Mouse (Mus musculus) intestine, postnatal 0 days (tissue): ENCODE data around the gene Ccer2. TPM values are rescaled to one million over a fixed set of nuclear protein-coding genes. Genes with fewer than 3 reads are reported as not detected.

Source experiments
- ATAC-seq: fragments of 200-750 bp; cut with Nextera tagmentation; 2 replicates; pipeline ENCODE4 v1.8.0; 2017; ENCODE audit warnings: mild to moderate bottlenecking, moderate TSS enrichment, moderate library complexity
- H3K27ac ChIP-seq: fragments of 300-500 bp; sonication (generic); 2 replicates; pipeline ENCODE4 v1.5.1; 2014; ENCODE audit warnings: mild to moderate bottlenecking, low read depth, low read length, moderate library complexity
- H3K27me3 ChIP-seq: fragments of 300-500 bp; sonication (generic); replicated peaks from 2 replicates; pipeline ENCODE4 v1.6.1; 2014; ENCODE audit warnings: low read length, mixed read lengths; ENCODE audit not compliant: control insufficient read depth, insufficient read depth
- H3K36me3 ChIP-seq: fragments of 300-500 bp; sonication (generic); 2 replicates; pipeline ENCODE4 v1.6.1; 2014; ENCODE audit warnings: mild to moderate bottlenecking, moderate library complexity; ENCODE audit not compliant: control insufficient read depth, insufficient read depth
- H3K4me1 ChIP-seq: fragments of 300-500 bp; sonication (generic); replicated peaks from 2 replicates; pipeline ENCODE4 v1.6.1; 2014; ENCODE audit warnings: antibody characterized with exemption, low read length, mixed read lengths; ENCODE audit not compliant: control insufficient read depth, insufficient read depth
- H3K4me2 ChIP-seq: fragments of 300-500 bp; sonication (generic); replicated peaks from 2 replicates; pipeline ENCODE4 v1.6.1; 2014; ENCODE audit warnings: low read depth, mild to moderate bottlenecking, moderate library complexity
- H3K4me3 ChIP-seq: fragments of 300-500 bp; sonication (generic); 2 replicates; pipeline ENCODE4 v1.5.1; 2014; ENCODE audit warnings: low read depth, low read length
- H3K9ac ChIP-seq: fragments of 300-500 bp; sonication (generic); 2 replicates; pipeline ENCODE4 v1.6.1; 2014; ENCODE audit warnings: mild to moderate bottlenecking, low read depth, low read length
- H3K9me3 ChIP-seq: fragments of 300-500 bp; sonication (generic); 2 replicates; pipeline ENCODE4 v1.6.1; 2016; ENCODE audit warnings: mixed run types; ENCODE audit not compliant: control insufficient read depth
- CTCF ChIP-seq: sonication (generic); IDR thresholded peaks from 2 replicates; pipeline ENCODE4 v1.5.1; 2016; ENCODE audit warnings: low read depth, mild to moderate bottlenecking, control low read depth, antibody characterized with exemption, moderate library complexity
- WGBS: fragments of 180-500 bp; shearing (Covaris S2); extraction: QIAGEN DNeasy Blood & Tissue Kit; methylation state at CpG from one replicate; pipeline ENCODE4 v1.1.7; 2014; 5-methylcytosine and 5-hydroxymethylcytosine counted together
- polyA plus RNA-seq: library from polyadenylated mRNA; unstranded; fragments of >200 nt; fragmentation: Nextera tagmentation; extraction: Ambion mirVana; gene quantifications from 2 replicates; pipeline ENCODE4 v1.2.1, GENCODE M21; 2015

Gene Ccer2
- polyA plus RNA-seq, 1 experiment from 2014 or later: not detected

GRCm38 (mm10) chr7:28726600-28726999, 29.4 kb upstream of the Ccer2 start:
- no peak overlapping the region for H3K4me2 ChIP-seq
- H3K4me3 ChIP-seq: no peak overlapping the region
- H3K27ac ChIP-seq: no peak overlapping the region

GRCm38 (mm10) chr7:28727649-28728340, 28.2 kb upstream of the Ccer2 start:
- Histone ChIP-seq H3K27ac (no peak overlapping the region), H3K4me3 (no peak overlapping the region), H3K27me3 (no peaks in the 10 kb centered on the region), H3K4me2 (no peak overlapping the region), H3K9ac (no peak overlapping the region), H3K4me1 (0 out of 2 replicates have a peak, but pooled peaks cover under 1% of the 10 kb centered on the region), H3K9me3 (0 out of 2 replicates have a peak, but pooled peaks cover 5% of the 10 kb centered on the region), H3K36me3 (no peaks in the 10 kb centered on the region)
- no peak for ATAC-seq
- TF ChIP-seq CTCF: peak; percentile 58
- WGBS: 59% methylated on average over 10 of the region's 10 CpGs

More at GRCm38 (mm10) chr7:28726600-28726999, 29.4 kb upstream of the Ccer2 start:
- Histone ChIP-seq H3K4me1 (no peaks in the 10 kb centered on the region), H3K9me3 (0 out of 2 replicates have a peak, but pooled peaks cover 5% of the 10 kb centered on the region), H3K9ac (no peak overlapping the region), H3K36me3 (no peaks in the 10 kb centered on the region), H3K27me3 (no peaks in the 10 kb centered on the region)
- 0 out of 2 replicates have a peak, but pooled peaks have one; percentile 48 for ATAC-seq
- TF ChIP-seq CTCF: peak; percentile 95
- 9% methylated on average over 14 of the region's 14 CpGs for WGBS

- Histone ChIP-seq H3K4me1 (0 out of 2 replicates have a peak, but pooled peaks cover 3% of the 10 kb centered on the region), H3K9me3 (0 out of 2 replicates have a peak, but pooled peaks cover 5% of the 10 kb centered on the region), H3K27me3 (no peaks in the 10 kb centered on the region), H3K4me3 (peak overlapping the region; percentile 38), H3K36me3 (no peaks in the 10 kb centered on the region), H3K4me2 (peak overlapping the region; percentile 77), H3K9ac (peak overlapping the region; percentile 31; the same call in 1 of the 2 replicates), H3K27ac (no peak overlapping the region)
- peak; percentile 76 for ATAC-seq
- no peak for TF ChIP-seq CTCF
- 4% methylated on average over 58 of the region's 58 CpGs for WGBS
These were observed 23.4 kb upstream of the Ccer2 start for GRCm38 (mm10) chr7:28732341-28733142.

- Histone ChIP-seq H3K36me3 (no peaks in the 10 kb centered on the region), H3K4me3 (peak overlapping the region; percentile 38), H3K27me3 (no peaks in the 10 kb centered on the region), H3K27ac (no peak overlapping the region), H3K4me2 (peak overlapping the region; percentile 77), H3K4me1 (0 out of 2 replicates have a peak, but pooled peaks cover 3% of the 10 kb centered on the region), H3K9ac (no peak overlapping the region), H3K9me3 (0 out of 2 replicates have a peak, but pooled peaks cover 5% of the 10 kb centered on the region)
- WGBS: 28% methylated on average over 11 of the region's 11 CpGs
- TF ChIP-seq CTCF: no peak
- ATAC-seq: no peak
These were observed 22.8 kb upstream of the Ccer2 start for GRCm38 (mm10) chr7:28733211-28733610.

DNA sequence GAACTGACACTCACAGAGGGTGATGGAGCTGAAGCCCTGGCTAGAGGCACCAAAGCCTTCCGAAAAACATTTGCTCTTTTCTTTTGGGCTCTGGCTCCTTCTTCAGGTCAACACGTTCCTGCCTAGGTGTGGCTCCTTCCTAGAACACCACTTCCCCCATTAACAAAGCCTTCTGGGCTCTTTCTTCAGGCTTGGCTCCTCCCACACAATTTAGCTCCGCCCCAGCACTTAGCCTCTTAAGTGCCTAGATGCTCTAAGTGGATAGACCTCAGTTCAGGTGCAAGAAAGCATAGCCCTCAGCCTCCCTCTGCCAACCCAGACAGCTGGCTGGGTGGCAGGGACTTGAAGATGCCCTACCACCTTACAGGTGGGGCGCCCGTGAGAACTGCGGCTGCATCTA, 20.3 kb upstream of the Ccer2 start:
- Histone ChIP-seq H3K4me1 (0 out of 2 replicates have a peak, but pooled peaks cover 3% of the 10 kb centered on the region), H3K4me3 (no peak overlapping the region), H3K4me2 (no peak overlapping the region), H3K9ac (no peak overlapping the region), H3K9me3 (0 out of 2 replicates have a peak, but pooled peaks cover 5% of the 10 kb centered on the region), H3K27me3 (no peaks in the 10 kb centered on the region), H3K27ac (no peak overlapping the region), H3K36me3 (peaks cover 6% of the 10 kb centered on the region; the same call in 1 of the 2 replicates)
- TF ChIP-seq CTCF: no peak
- 74% methylated on average over 6 of the region's 6 CpGs for WGBS
- ATAC-seq: no peak

DNA sequence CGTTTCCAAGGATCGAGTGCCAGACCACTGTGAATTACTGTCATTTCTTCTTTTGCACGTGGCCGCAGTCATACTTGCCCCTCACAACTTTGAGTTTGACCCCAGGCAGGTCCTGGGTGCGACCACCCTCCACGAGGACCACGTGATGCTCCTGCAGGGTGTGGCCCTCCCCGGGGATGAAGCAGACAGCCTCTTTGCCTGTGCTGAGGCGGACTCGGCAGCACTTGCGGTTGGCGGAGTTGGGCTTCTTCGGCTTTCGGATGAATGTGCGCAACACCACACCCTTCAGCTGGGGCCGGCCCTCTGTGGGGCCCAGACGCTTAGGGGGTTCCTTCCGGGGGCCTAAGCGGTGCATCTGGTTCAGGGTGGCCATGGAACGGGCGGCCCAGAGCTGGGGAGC, 16.1 kb upstream of the Ccer2 start:
- H3K9ac ChIP-seq: no peak overlapping the region
- no peak for TF ChIP-seq CTCF
- peaks cover 15% of the 10 kb centered on the region for H3K36me3 ChIP-seq
- no peak overlapping the region for H3K4me2 ChIP-seq
- WGBS: 92% methylated on average over 21 of the region's 21 CpGs
- no peak overlapping the region for H3K27ac ChIP-seq
- no peak for ATAC-seq
- no peaks in the 10 kb centered on the region for H3K9me3 ChIP-seq
- H3K4me1 ChIP-seq: no peaks in the 10 kb centered on the region
- no peaks in the 10 kb centered on the region for H3K27me3 ChIP-seq
- no peak overlapping the region for H3K4me3 ChIP-seq
